Mouse (Mus musculus) cerebellum, postnatal 4 days (tissue): ENCODE measurements around the gene Rab5c.

Experiments used
- DNase-seq, 2 experiments: peaks; one replicate each; pipeline ENCODE4 v3.0.0; 2022; ENCODE audit warnings: low spot score in 2 of 2, mixed read lengths in 1 of 2

The Rab5c gene

DNA sequence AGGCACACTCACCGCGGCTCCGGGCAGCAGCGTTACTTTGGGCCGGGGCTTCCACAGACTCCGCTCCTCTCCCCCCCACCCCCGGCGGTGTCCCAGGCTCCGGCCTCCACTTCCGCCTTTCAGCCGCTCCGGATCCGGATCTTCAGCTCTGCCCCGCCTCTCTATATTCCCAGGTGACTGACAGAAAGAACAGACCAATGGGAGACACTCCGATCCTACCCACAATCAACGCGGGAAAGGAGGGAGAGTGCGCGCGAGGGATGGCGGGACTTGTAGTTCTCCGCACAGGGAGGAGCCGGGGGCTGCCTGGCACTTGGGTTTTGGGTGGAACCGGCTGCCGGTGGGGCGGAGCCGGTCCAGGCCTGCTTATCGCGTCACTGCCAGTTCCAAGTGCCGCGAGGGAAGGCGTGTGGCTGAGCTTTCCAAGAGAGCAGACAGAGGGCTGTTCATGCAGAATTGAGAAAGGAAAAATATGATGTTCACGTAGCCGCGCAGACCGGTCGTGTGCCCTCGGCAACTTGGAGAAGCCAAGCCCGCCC, at the start of gene Rab5c:
Rab5c (minus strand) TSS at position 150 of the 539 bp plus-strand sequence.
- DNase-seq, result peak; percentile 94 to 96

DNA sequence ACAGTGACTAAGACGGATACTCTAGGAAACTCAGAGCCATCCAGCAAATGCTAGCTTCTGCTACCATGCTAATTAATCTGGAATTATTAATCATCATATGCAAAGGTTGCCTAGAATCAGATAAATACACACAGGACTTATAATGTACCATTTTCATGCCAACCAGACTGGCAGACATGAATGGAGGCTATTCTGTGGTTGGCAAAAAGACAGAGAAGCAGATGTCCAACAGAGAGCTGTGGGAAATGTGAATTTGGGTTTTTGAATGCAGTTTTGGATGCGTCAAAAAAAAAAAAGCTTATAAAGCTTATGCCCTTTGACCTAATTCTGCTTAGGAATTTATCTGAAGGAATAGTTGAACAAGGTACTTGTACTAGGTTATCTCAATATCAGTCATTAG, 47.8 kb upstream of the Rab5c start:
- no peak for DNase-seq

DNA sequence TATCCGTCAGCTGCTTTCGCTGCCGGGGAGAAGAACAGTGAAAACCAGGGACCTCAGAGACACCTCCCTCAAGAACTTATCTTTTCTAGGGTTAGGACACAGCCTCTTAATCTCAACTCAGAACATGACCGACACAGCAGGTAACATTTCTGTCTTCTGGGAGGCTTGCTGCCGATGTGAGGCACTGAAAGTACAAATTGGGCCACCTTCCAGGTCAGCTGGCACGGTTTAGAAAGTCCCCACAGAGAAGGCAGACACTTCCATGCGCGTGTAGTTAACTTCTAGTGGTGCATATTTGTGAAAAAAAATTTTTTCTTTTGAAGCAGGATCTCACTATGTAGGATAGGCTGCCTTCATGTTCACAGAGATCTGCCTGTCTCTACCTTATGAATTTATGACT, 46.3 kb upstream of the Rab5c start:
- DNase-seq, result no peak

DNA sequence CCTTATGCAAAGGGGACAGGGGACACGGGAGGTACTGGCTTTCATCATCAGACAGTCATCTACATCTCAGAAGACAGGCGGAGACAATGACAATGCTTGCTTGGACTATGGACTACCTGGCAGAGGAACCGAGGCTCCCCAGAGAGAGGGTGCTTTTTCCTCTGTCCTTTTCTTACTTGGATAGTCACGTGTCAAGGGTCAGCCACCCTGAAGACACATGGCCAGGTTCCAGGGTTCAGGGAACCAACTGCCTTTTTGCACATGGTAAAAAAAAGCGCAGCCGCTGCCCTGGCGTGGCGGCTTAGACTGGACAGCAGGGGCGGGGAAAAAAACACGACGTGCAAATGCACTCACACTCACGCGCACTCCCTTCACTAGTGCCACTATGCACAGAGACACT, 44.6 kb upstream of the Rab5c start:
- DNase-seq, result no peak

DNA sequence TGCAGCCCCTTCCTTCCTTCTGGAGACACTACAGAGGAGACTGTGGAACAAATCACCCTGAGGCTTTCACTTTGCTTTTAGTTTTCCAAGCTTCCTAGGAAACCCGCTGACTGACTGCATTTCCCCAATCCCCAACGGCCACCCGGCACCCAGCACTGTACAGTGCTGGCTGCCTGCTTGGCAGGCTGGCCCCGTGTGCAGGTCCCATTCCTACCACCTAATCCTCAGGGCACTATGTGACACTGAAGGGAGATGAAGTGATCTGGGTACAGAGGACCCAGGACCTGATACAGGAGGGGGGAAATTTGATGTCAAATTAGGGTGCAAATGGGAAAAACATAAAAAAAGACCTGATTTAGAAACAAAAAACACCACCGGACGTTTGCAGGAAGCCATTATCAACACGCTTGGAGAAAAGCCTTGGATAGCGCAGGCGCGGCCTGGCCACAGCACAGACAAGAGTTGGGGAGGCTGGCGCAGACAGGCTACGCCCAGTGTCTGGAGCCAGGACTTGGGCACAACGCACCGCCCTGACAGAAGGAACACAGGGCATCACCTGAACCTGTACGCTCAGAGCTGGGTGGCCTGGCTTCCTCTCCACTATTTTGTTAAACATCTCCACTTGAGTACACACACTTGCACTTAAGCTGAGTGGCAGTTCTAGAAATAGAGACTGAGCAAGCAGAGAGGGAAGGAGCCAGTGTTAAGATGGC, 43.9 kb upstream of the Rab5c start:
- DNase-seq, result no peak

DNA sequence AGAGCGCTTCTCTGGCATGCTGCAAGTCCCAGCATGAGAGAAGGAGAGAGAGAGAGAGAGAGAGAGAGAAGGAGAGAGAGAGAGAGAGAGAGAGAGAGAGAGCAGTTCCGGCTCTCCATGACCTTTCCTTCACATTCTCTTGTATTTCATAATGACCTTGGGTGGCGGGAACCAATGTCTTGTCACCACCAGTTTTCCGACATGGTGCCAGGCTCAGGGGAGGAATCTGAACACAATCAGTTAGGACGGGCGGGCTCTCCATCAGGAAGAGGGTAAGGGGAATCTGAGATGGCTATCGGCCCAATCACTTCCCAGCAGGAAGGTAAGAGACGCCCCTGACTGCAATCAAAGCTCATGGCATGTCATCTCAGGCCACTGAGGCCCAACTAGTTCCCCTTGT, 42.2 kb upstream of the Rab5c start:
- no peak for DNase-seq

DNA sequence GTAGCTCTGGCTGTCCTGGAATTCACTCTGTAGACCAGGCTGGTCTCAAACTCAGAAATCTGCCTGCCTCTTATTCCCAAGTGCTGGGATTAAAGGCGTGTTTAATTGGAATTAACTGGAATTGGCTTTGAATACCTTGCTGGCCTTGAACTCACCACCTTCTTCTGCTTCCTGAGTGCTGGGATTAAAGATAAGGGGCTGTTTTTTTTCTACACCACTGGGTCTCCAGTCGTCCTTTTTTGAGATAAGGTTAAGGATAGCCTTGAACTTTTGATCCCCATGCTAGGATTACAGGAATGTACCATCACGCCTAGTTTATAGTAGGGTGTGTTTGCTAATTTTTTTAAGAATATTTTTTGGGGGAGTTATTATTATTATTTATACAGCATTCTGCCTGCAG, 40.1 kb upstream of the Rab5c start:
- DNase-seq, result no peak

DNA sequence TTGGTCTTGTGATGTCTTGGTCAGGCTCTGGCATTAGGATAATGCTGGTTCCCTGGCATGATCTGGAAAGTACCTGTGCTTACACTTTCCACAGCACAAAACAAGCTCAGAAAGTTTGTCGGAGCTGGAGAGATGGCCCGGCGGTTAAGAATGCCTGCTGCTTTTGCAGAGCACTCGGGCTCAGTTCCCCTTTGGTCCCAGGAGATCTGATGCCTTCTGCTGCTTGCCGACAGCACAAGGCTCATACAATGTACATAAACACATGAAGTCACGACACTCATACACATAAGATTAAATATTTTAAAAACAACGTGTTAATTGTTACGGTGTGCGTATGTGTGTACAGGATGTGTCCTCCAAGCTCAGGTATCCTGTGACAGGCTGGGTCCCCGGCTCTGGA, 37.9 kb upstream of the Rab5c start:
- no peak for DNase-seq

DNA sequence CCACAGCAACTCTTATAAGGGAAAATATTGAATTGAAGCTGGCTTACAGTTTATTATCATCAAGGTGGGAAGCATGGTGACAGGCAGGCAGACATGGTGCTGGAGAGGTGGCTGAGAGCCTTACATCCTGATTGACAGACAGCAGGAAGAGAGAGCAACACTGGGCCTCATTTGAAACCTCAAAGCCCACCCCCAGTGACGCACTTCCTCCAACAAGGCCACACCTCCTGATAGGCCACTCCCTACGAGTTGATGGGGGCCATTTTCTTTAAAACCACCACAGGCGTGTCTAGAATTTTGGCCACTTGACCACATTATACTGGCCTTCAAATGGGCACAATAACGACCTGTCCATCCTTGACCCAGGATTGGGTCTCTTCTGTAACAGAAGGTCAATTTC, 36.2 kb upstream of the Rab5c start:
- no peak for DNase-seq

DNA sequence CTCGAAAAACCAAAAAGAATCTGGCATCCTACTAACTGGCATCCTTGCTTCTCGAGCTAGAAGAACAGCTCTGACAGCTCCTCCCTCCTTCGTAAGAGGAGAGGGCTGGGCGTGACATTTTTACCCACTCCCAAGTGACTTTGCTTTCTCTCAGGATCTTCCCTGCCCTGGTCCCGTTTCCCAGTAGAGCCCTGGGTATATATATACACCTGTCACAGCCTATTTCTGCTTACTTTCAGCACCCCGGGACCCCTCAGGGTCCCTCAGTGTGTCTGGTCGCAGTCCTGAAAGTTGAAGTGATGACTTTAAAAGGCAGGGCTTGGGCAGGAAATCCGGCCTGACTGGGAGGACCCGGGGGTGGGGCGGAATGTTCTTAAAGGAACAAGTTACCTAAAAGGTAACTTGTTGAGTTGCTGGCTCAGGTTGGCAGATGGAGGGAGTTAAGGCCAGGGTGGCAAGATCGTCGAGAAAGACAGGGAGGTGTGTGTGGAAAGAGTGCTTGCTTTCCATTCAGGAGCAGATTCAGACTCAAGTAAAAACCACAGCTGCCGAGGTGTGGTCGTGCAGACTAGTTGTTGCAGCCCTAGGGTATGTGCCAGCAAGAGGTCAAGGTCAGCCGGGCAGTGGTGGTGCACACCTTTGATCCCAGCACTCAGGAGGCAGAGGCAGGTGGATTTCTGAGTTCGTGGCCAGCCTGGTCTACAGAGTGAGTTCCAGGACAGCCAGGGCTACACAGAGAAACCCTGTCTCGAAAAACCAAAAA, 32.8 kb upstream of the Rab5c start, which contains the start of gene Ghdc:
Ghdc (minus strand) TSS at position 312 of the 763 bp plus-strand sequence.
- peak; percentile 45 to 49 for DNase-seq

DNA sequence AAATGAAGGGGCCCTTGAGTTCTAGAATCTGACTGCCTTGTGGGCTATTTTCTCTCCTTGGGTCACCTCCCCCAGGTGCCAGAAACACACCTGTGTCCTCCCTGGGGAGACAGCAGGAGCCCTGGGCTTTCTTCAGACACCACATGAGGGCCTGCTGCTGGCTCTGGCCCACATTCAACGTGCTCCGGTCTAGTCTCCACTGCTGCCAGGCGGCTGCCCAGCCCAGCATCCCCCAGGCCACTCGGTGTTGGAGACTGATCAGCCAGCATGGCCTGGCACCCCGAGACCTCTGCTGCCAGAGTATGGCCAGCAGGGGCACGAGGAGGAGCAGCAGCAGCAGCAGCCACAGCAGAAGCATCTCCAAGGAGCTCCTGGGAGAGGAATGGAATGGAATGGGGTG, 32.0 kb upstream of the Rab5c start:
- no peak for DNase-seq

DNA sequence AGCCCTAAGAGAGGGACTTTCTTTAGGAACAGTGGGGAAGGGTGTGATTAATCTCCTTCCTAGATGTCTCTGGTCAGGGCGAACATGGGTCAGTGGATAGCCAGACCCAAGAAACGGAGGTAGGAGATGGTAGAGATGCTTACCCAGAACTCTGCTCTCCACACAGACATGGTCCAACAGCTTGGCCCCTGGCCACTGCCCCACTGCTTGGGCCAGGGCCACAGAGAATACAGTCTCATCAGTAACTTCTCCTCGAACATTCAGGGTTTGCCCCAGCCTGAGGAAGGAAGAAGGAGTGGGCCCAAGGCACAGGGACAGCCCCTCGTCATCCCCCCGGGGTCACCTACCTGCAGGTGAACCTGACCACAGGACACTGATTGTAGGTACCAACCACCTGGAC, 29.9 kb upstream of the Rab5c start:
- DNase-seq, result no peak

DNA sequence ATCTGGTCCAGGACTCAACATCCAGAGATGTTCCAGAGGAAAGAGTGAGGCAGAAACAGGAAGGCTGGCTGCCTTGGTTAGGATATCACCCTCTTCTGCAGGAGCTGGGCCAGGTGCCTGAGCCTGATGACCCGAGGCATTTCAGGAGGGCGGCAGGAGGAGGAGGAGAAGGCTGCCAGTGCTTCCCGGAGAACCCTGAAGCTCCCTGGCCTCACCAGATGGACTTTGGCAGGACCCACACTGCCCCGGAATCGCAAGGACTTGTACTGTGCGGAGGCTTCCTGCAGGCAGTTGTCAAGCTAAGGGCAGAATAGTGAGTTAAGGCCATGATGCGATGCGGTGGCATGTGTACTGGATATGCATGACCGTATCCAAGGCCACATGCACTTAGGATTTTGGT, 28.7 kb upstream of the Rab5c start:
- no peak for DNase-seq

DNA sequence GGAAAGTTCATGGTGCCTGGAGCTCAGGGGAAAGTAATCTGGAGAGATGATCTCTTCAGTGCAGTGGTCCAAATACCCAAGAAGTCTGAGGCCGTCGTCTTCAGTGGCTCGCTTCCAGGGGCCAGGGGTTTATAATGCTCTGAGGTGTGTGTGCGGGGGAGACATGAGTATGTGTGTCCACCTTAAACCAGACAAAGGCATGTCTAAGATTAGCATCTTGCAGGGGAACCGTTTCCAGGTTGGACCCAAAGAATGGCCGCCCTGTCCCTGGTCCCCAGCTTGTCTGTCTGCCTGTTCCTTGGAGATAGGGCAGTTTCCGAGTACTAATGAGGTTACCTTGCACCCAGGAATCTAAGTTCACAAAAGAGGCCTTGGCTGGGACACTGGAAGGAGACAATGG, 24.8 kb upstream of the Rab5c start, which contains the start of gene Hcrt:
Hcrt (minus strand) TSS at position 101 of the 400 bp plus-strand sequence.
- DNase-seq, result no peak

DNA sequence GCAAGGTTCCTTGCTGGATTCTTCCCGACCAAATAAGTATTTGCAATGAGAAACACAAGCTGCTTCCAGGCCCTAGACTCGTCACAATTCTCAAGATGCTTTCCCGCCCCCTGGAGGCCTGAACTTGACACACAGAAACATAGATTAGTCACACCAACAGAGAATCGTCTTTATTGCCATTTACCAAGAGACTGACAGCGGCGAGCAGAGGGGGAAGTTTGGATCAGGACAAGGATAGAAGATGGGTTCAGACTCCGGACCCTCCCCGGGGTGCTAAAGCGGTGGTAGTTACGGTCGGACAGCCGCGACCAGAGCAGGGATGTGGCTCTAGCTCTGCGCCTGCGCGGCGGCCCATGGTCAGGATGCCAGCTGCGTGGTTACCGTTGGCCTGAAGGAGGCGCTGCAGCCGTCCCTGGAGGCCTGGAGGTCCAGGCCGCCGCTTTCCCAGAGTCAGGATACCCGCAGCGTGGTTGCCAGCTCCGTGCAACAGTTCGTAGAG, 23.6 kb upstream of the Rab5c start:
- DNase-seq, result peak; percentile 90 to 94

DNA sequence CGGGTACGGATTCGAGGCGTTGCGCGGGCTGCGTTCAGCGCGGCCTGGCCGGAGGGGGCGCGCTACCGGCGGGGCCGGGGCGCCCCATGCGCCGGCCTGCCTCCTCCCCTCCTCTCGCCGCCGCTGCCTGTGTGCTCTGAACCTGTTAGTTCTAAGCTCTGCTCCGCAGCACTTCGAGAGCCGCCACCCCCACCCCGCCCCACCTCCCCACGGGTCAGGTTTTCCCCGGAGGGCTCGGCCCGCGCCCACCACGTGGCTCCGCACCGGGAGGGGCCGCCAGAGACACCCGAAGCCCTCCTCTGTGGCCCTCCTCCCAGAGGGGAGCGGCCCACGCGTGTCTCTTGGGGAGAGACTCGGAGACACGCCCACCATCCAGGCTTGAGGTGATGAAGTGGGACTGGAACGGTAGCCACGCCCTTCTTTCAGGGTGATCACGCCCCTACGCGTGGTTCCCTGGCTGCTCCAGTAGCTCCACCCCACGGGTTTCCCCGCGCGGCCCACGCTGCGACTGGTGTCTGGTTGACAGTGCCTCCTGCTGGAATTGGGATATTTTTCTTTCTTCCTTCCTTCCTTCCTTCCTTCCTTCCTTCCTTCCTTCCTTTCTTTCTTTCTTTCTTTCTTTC, 21.7 kb upstream of the Rab5c start, which contains the start of gene Kcnh4:
Kcnh4 (minus strand) TSS at position 332 of the 623 bp plus-strand sequence.
- peak in 1 of 2 experiments; percentile 51 for DNase-seq

DNA sequence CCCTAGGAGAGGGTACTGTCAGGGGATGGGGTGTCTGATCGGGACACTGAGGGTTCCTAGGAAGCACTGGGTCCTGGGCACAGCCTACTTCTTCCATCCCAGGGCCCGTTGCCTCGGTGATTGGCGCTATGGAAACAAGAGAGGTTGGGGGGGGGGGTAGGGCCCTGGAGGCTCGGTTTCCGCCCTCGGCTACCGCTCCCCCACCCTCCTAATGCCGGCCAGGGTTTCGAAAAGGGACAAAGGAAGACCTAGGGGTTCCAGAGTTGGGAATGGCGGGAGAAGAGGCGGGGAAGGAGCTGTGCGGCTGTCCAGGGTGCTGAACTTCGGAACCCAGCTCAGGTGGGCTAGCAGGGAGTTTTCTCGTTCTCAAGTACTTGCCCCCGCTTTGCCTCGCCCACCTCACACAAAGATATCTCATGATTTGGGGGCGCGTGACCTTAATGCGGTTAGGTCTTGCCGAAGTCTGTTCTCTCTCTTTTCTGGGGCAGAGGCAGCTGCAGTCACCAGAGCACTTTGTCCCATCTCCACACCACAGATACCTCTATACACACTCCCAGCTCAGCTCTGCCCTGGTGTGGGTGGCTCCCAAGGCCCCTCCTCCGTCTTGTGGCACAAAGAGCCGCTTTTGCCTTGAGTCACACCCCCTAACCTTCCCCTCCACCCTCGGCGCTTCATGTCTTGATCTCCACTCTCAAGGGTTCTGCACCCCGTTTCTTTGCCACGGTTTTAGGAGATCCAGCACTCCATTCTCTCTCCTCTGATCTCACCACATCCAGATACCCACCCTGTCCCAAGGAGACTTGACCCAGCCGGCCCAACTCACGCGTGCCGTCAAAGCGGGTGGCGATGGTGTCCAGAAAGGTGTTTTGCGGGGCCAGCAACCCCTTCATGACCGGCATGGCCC, 20.9 kb upstream of the Rab5c start:
- no peak for DNase-seq

DNA sequence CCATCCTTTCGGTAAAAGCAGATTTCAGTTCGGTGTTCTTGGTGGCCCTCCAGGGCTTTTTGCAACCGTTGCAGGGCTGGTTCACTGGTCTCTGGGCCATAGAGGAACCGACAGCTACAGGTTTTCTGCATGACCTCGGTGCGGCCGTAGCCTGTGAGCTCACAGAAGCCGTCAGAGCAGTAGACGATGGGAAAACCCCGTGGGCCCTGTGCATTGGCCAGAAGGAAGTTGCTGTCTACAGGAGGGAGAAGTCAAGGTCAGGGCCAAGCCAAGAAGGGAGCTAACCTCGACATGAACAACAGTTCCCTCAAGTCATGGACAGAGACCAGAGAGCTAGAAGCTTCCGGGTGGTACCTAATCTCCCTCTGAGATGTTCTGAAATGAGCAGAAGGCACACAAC, 19.6 kb upstream of the Rab5c start:
- no peak for DNase-seq

DNA sequence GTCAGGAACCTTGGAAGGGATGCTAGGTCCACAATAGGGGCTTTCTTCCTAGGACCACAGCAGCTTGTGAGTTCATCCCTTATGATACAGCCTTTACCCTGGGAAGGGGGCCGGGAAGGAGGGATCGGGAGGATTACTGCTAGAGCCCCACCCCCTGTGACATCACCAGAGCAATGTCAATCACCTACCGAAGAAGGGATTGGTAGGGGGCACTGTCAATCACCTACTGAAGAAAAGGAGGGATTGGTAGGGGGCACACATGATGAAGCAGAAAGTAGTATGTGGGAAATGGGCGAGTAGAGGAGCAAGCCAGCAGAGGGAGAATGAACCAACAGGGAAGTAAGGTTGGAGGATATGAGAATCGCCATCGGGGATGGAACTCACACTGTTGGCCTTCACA, 18.5 kb upstream of the Rab5c start:
- DNase-seq, result no peak

DNA sequence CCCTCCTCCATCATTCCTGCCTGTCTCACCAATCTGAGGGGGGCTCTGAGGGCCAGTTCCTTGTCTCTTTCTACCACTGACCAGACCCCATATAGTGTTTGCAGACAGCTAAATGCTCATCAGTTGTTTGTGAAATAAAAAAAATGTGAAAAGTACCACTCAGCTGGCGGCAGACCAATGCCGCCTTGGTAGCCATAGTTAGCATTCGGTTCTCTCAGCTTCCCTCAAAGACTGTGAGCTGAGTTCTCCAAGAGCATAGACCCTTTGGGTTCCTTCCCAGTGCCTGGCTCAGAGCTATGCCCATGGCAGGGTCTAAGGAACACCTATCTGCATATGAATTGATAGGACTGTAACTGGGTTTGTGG, 16.7 kb upstream of the Rab5c start:
- DNase-seq, result no peak

DNA sequence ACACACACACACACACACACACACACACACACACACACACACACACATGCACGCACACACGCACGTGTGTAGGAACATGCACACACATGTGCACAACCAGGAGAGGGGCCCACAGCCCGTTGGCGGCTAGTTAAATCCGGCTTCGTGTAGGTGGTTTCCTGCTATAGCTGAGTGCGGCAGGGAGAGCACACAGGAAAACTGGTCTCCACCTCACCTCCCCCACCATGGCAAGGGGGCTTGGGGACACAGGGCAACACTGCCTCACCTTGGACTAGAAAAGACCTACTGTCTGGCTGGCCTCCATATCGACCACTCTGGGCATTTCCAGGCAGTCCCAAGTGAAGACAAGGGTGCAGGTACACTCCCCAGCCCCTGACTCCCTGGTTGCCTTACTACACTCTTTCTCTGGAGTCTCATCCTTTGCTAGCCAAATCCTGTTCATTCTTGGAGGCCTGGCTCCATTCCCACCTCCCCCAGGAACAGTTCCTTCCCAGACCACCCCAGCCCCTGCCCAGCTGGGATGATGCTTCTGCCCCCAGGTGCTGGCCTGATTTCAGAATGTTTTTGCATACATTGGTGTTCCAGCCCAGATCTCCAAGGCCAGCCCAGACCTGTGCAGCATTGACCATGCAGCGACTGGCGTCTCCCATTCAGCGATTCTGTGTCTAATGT, 16.1 kb upstream of the Rab5c start:
- no peak for DNase-seq
